Mouse (Mus musculus): ENCODE measurements around the gene Slc39a11.
A peak's percentile ranks its signal among the peaks of the same experiment; 100 is the strongest.

The Slc39a11 gene

DNA sequence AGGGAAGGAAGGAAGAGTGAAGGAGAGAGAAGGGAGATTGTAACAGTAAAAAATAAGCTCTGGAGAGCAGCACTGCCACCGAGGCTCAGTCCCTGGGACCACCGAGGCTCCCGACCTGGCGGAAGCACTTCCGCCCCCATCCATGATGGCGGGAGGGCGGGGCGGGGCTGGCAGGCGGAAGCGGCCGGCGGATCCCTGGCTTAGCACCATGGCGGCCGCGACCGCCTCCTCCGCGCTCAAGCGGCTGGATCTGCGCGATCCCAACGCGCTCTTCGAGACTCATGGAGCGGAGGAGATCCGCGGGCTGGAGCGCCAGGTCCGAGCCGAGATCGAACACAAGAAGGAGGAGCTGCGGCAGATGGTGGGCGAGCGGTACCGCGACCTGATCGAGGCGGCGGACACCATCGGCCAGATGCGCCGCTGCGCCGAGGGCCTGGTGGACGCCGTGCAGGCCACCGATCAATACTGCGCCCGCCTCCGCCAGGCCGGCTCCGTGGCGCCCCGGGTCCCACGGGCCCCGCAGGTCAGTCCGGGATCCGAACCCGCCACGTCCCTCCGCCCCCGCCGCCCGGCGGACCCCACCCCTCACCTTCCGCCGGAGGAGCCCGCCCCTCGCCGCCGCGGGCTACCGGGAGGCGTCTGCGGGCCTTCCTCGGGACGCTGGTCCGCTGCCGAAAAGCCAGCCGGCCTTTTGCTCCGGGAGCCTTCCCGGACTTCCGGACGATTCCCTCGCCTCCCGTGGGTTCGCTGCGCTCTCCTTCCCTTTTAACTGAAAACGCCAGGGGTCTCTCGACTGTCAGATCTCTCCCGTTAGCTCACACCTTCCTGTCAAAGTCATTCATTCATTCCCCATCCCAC is at the start of gene Slc39a11:
Gene Slc39a11 (minus strand): TSS at position 727 of the 858 bp plus-strand sequence.
- DNase-seq (ENCODE audit: low read depth, low spot score): peak; percentile 45

DNA sequence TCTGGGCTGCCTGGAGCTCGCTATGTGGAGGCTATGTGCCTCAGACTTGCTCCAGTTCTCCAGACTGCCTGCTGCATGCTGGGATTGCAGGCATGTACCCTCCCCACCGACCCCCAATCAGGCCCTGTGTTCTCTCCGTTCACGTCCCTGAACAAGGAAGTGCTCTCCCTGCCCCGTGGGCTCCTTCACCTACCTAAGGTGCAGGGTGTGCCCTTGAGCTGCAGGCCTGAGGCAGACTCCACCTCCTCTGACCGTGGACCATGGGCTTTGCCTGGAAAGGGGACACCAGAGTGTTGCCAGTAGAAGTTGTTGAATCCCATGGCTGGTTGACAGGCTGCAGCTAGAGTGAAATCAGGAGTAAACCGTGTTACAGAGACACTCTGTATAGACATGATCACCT is 49.8 kb upstream of the Slc39a11 start:
- no peak for DNase-seq (ENCODE audit: low read depth, low spot score)

- DNase-seq (ENCODE audit: low read depth, low spot score): no peak
These were observed 48.2 kb upstream of the Slc39a11 start for GRCm38 (mm10) chr11:113698013-113698545.

DNA sequence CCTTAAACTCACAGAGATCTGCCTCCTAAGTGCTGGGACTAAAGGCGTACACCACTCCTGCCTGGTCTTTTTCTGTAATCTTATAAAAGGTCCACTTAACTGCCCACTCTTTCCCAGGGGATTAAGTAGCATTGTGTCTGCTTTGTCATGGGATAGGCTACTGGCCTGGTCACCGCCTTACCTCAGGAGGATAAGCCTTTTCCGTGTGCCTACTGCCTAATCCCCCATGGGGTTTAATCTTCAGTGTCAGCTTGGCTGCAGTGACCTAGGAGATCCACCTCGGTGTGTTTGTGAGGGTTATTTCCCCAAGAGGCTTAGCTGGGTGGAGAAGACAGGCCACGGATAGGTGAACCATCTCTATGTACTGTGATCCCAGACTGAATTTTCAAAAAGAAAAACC is 47.7 kb upstream of the Slc39a11 start:
- DNase-seq (ENCODE audit: low read depth, low spot score): no peak

DNA sequence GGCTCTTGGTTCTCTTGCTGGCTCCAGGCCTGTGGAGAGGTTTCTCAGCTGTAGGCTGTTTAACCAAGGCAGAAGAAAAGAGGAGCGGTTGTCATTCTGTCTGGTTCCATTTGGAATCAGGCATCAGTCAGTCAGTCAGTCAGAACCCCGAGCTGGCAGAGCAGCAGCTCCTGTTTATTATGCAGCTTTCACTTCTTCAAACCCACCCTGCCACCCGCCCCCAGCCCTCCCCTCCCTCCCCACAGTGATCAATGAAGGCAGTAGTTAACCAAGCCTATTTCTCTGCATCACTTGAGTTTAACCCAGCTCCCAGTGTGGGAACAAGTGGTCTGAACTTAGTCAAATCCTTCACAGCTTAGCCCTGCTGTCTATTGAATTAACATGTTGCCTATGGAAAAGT is 42.0 kb upstream of the Slc39a11 start:
- no peak for DNase-seq (ENCODE audit: low read depth, low spot score)

DNA sequence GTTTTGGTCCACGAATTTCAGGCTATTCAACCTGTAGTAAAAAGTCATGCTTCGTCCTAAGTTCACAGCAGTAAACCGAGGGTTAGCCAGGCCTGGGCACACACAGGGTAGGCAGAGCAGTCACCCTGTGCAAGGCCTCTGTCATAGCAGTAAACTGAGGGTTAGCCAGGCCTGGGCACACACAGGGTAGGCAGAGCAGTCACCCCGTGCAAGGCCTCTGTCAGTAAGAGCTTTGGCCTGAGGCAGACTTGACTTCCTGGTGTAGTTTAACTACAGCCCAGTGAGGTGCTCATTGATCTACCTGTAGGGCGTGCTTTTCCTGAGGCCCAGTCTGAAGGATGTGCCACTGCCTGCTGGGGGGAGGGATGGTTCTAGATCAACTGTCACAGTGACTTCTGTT is 41.4 kb upstream of the Slc39a11 start:
- DNase-seq (ENCODE audit: low read depth, low spot score): no peak

GRCm38 (mm10) chr11:113690506-113690905 is 40.6 kb upstream of the Slc39a11 start:
- no peak for DNase-seq (ENCODE audit: low read depth, low spot score)

DNA sequence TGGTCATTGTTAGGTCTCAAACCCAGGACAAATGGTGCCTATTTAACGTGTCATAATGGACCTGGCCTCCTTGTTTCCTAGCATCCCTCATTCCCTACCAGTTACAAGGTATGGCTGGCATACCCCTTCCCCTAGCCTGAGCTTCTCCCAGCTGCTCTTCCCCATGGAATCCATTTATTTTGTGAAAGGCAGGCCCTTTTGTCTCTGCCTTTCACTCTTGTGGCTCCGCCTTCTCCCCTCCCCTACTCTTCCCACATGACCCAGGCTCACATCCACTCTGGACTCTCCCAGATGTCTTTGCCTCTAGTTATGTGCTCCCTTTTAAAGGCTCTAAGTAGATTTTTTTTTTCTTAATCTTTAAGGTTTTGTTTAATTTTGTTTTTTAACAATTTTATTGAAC is 37.2 kb upstream of the Slc39a11 start:
- DNase-seq (ENCODE audit: low read depth, low spot score): no peak

- no peak for DNase-seq (ENCODE audit: low read depth, low spot score)
These were observed 35.0 kb upstream of the Slc39a11 start for GRCm38 (mm10) chr11:113684707-113685426.

DNA sequence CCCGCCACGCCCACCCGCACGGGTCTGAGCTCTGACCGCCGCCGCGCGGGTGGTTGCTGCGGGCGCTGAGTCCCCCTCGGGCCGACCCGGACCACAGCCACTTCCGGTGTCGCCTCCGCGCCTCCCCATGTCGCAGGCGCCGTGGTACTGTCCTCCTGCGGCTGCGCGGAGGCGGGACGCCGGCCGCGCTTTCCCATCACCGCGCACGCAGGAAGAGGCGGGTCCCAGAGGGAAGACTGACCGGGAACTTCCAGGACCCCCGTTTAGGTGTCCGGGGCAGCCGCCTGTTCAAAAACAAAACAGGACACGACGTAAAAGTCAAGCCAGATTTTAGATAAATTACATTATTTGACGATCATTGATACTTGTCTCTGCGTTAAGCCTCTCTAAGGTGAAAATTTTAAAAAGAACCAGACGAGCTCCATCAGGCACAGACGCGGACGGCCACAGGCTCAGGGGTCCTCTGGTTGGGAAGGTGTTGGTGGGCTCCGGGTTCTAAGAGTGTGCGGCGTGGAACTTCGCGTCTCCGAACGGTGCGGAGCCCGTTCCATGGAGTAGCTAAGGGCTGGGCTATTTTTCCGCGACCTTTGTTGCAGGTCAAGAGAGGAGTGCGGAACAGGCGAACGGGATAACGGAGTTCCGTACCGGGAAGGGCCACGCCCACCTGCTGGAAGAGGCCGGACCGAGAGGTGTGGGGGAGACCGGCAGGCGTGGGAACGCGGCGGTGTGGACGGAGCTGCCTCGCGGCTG is 34.3 kb upstream of the Slc39a11 start, which contains the start of the genes Fam104a and D11Wsu47e:
Gene Fam104a (minus strand): TSS at position 199 of the 750 bp plus-strand sequence.
Gene D11Wsu47e (plus strand): TSS at position 456 of the 750 bp plus-strand sequence.
- DNase-seq (ENCODE audit: low read depth, low spot score): peak; percentile 96

DNA sequence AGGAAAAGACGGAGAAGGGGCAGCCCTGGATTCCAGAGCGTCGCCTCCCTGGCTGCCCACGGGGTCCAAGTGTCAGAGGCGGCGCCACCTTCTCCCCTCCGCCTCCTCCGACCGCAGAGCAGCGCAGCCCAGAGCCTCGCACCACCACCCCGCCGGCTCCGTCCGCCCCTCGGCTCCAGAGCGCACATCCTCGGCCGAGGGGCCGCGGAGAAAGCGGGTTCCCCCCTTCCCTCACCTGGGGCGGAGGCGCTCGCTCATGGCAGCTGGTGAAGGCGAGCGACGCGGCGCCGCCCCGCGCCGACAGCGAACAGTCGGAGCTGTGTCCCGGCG is 33.7 kb upstream of the Slc39a11 start:
- DNase-seq (ENCODE audit: low read depth, low spot score): no peak

GRCm38 (mm10) chr11:113682897-113683626 is 33.2 kb upstream of the Slc39a11 start:
- DNase-seq (ENCODE audit: low read depth, low spot score): peak; percentile 18

GRCm38 (mm10) chr11:113681979-113682378 is 32.1 kb upstream of the Slc39a11 start:
- DNase-seq (ENCODE audit: low read depth, low spot score): no peak

DNA sequence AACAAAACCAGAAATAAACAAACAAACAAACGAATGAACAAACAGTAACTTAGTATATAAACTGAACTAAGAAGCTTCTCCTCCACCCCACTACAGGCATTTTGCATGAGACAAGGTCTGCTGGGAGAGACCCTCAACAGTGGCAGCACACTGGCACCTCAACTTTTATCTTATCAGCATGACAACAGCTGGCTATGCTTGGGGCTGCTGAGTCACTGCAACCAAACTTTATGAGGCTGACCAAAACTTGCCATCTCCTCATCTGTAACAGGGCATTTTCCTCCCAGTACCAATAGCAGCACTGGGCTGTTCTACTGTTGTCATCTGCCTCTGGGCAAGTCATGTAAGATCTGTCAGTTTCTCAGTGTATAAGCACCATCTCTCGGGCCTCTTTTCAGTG is 31.1 kb upstream of the Slc39a11 start:
- no peak for DNase-seq (ENCODE audit: low read depth, low spot score)

- DNase-seq (ENCODE audit: low read depth, low spot score): peak; percentile 23
These were observed 28.5 kb upstream of the Slc39a11 start for GRCm38 (mm10) chr11:113678373-113678772.

- DNase-seq (ENCODE audit: low read depth, low spot score): no peak
These were observed 27.5 kb upstream of the Slc39a11 start for GRCm38 (mm10) chr11:113677378-113677777.

- DNase-seq (ENCODE audit: low read depth, low spot score): peak; percentile 43
These were observed 27.0 kb upstream of the Slc39a11 start for GRCm38 (mm10) chr11:113676847-113677246.

GRCm38 (mm10) chr11:113674595-113674994 is 24.7 kb upstream of the Slc39a11 start:
- no peak for DNase-seq (ENCODE audit: low read depth, low spot score)

- no peak for DNase-seq (ENCODE audit: low read depth, low spot score)
These were observed 23.7 kb upstream of the Slc39a11 start for GRCm38 (mm10) chr11:113673614-113674013.

DNA sequence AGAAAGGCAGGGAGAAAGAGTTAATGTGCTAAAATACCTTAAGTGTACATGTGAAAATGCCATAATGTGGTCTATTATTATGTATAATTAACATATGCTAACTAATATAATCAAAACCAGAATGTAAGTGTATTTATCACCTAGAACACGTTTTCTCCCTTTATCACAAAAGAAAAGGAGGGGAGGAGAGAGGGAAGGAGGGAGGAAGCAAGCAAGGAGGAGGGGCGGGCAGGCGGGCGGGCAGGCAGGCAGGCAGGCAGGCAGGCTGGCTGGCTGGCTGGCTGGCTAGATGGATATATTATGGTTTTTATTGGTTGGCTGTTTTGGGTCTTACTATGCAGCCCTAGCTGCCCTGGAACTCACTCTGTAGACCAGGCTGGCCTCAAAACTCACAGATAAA is 19.8 kb upstream of the Slc39a11 start:
- DNase-seq (ENCODE audit: low read depth, low spot score): no peak

DNA sequence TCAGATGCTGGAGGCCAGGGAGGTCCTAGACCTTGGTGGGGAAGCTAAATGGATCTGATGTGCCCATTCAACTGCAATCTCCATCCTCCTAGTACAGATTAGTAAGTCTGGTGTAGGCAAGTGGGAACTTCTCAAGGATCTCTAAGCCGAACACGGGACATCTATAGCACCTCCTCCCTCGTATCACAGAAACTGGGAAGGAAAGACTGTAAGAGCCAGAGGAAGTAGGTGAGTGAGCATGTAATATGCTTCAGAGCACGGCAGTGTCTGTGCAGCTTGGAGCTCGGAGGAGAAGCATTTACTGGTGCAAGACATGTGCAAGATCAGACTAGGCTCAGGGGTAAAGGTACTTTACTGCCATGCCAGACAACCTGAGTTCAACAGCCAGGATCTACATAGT is 19.0 kb upstream of the Slc39a11 start:
- no peak for DNase-seq (ENCODE audit: low read depth, low spot score)

All from skeletal muscle tissue, adult 2 months (tissue).